Mouse (Mus musculus) monocyte, adult 2 months (primary cell): ENCODE results near the gene Mvk.

Experiments
- DNase-seq, 2 experiments: peaks; one replicate each; pipeline ENCODE4 v3.0.0; 2022; ENCODE audit warnings: low spot score in 2 of 2, low read depth in 1 of 2

Gene Mvk

DNA sequence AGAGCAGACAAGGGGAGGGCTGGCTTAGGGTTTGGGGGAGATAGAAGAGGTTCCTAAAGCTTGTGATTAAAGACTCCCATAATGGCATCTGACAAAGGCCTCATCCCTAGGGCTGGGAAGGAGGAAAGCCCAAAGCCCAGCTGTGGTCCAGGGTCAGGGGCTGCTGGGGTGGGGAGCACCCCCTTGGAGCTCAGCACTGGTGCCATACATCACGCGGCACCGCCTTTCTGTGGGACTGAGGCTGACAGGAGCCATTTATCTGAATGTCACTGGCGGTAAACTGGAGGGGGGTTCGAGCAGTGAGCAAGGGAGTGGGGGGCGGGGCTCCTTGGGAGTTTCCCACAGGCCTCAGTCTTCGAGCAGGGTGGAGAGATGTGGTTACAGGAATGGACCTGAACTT lies 65.4 kb downstream of the Mvk start:
- DNase-seq = no peak
